Mouse (Mus musculus) kidney, postnatal 0 days (tissue): Measurements from ENCODE around the gene Cnbp. TPM values are rescaled to one million over a fixed set of nuclear protein-coding genes. Genes with fewer than 3 reads are reported as not detected.
A peak's percentile ranks its signal among the peaks of the same experiment; 100 is the strongest.

Source experiments
- ATAC-seq: fragments of 200-750 bp; cut with Nextera tagmentation; replicated peaks from 2 replicates; pipeline ENCODE4 v1.8.0; 2017; ENCODE audit warnings: low read depth, moderate number of reproducible peaks, moderate TSS enrichment, moderate library complexity; ENCODE audit not compliant: low FRiP score
- DNase-seq: peaks from one replicate; pipeline ENCODE4 v3.0.0-alpha.2; 2016; ENCODE audit warnings: low spot score
- H3K27ac ChIP-seq: fragments of 300-500 bp; sonication (generic); 2 replicates; pipeline ENCODE4 v1.5.1; 2014; ENCODE audit warnings: mild to moderate bottlenecking
- H3K27me3 ChIP-seq: fragments of 300-500 bp; sonication (generic); 2 replicates; pipeline ENCODE4 v1.6.1; 2014; ENCODE audit warnings: low read length, mixed read lengths; ENCODE audit not compliant: insufficient read depth
- H3K36me3 ChIP-seq: fragments of 300-500 bp; sonication (generic); 2 replicates; pipeline ENCODE4 v1.6.1; 2014; ENCODE audit warnings: low read length, mixed read lengths; ENCODE audit not compliant: insufficient read depth
- H3K4me1 ChIP-seq: fragments of 300-500 bp; sonication (generic); replicated peaks from 2 replicates; pipeline ENCODE4 v1.6.1; 2014; ENCODE audit warnings: antibody characterized with exemption, low read length, mixed read lengths; ENCODE audit not compliant: insufficient read depth
- H3K4me2 ChIP-seq: fragments of 300-500 bp; sonication (generic); 2 replicates; pipeline ENCODE4 v1.6.1; 2014; ENCODE audit warnings: mild to moderate bottlenecking, low read length, moderate library complexity, mixed read lengths
- H3K4me3 ChIP-seq: fragments of 300-500 bp; sonication (generic); replicated peaks from 2 replicates; pipeline ENCODE4 v1.5.1; 2014; ENCODE audit warnings: low read depth, low read length
- H3K9ac ChIP-seq: fragments of 300-500 bp; sonication (generic); 2 replicates; pipeline ENCODE4 v1.6.1; 2014; ENCODE audit warnings: low read depth, low read length
- H3K9me3 ChIP-seq: fragments of 300-500 bp; sonication (generic); replicated peaks from 2 replicates; pipeline ENCODE4 v1.6.1; 2016; ENCODE audit warnings: low read length, inconsistent platforms, mixed read lengths
- CTCF ChIP-seq: IDR thresholded peaks from 2 replicates; pipeline ENCODE4 v1.5.1; 2016; ENCODE audit warnings: antibody characterized with exemption, low read depth, mild to moderate bottlenecking, moderate library complexity
- WGBS: fragments of 180-500 bp; shearing (Covaris S2); extraction: QIAGEN DNeasy Blood & Tissue Kit; methylation state at CpG from one replicate; pipeline ENCODE4 v1.1.7; 2014; 5-methylcytosine and 5-hydroxymethylcytosine counted together
- polyA plus RNA-seq: library from polyadenylated mRNA; unstranded; fragments of >200 nt; fragmentation: Nextera tagmentation; extraction: Ambion mirVana; gene quantifications from 2 replicates; pipeline ENCODE4 v1.2.1, GENCODE M21; 2015

Cnbp gene
- polyA plus RNA-seq, 1 experiment from 2014 or later, result 881 TPM

- no peak for ATAC-seq
These were observed 46.0 kb downstream of the Cnbp start for GRCm38 (mm10) chr6:87804886-87805285.

GRCm38 (mm10) chr6:87804036-87804435 lies 46.9 kb downstream of the Cnbp start:
- DNase-seq, result no peak
- whole genome bisulfite sequencing, result 70% methylated on average over 1 of the region's 1 CpGs
- no peaks in the 10 kb centered on the region for H3K27me3 ChIP-seq
- H3K4me3 ChIP-seq, result no peak overlapping the region
- H3K9me3 ChIP-seq, result no peaks in the 10 kb centered on the region
- no peaks in the 10 kb centered on the region; the same call in 1 of the 2 replicates for H3K4me1 ChIP-seq
- no peak overlapping the region for H3K4me2 ChIP-seq
- no peak for TF ChIP-seq CTCF
- H3K27ac ChIP-seq, result no peak overlapping the region
- H3K36me3 ChIP-seq, result no peaks in the 10 kb centered on the region
- H3K9ac ChIP-seq, result no peak overlapping the region
- ATAC-seq, result no peak

More at GRCm38 (mm10) chr6:87804886-87805285, 46.0 kb downstream of the Cnbp start:
- Histone ChIP-seq H3K27me3 (no peaks in the 10 kb centered on the region), H3K4me3 (no peak overlapping the region), H3K9ac (no peak overlapping the region), H3K4me1 (peaks cover 5% of the 10 kb centered on the region), H3K27ac (no peak overlapping the region), H3K36me3 (0 out of 2 replicates have a peak, but pooled peaks cover 2% of the 10 kb centered on the region), H3K9me3 (no peaks in the 10 kb centered on the region), H3K4me2 (no peak overlapping the region)
- WGBS, result 57% methylated on average over 7 of the region's 7 CpGs
- no peak for DNase-seq
- TF ChIP-seq CTCF, result no peak

- Histone ChIP-seq H3K27ac (no peak overlapping the region), H3K9ac (no peak overlapping the region), H3K36me3 (no peaks in the 10 kb centered on the region), H3K9me3 (no peaks in the 10 kb centered on the region), H3K27me3 (no peaks in the 10 kb centered on the region), H3K4me3 (no peak overlapping the region), H3K4me1 (0 out of 2 replicates have a peak, but pooled peaks cover 2% of the 10 kb centered on the region), H3K4me2 (no peak overlapping the region)
- TF ChIP-seq CTCF, result no peak
- 82% methylated on average over 7 of the region's 7 CpGs for whole genome bisulfite sequencing
- ATAC-seq, result no peak
- no peak for DNase-seq
These were observed 48.4 kb downstream of the Cnbp start for GRCm38 (mm10) chr6:87802462-87802861.

GRCm38 (mm10) chr6:87799576-87799975 lies 51.3 kb downstream of the Cnbp start:
- no peaks in the 10 kb centered on the region for H3K27me3 ChIP-seq
- no peak overlapping the region for H3K9ac ChIP-seq
- no peak for ATAC-seq
- no peak overlapping the region for H3K4me2 ChIP-seq
- H3K9me3 ChIP-seq, result no peaks in the 10 kb centered on the region
- 0 out of 2 replicates have a peak, but pooled peaks cover 3% of the 10 kb centered on the region for H3K4me1 ChIP-seq
- 93% methylated on average over 6 of the region's 6 CpGs for WGBS
- H3K36me3 ChIP-seq, result no peaks in the 10 kb centered on the region
- no peak for TF ChIP-seq CTCF
- H3K27ac ChIP-seq, result no peak overlapping the region
- H3K4me3 ChIP-seq, result no peak overlapping the region
- DNase-seq, result no peak

- H3K9me3 ChIP-seq, result no peaks in the 10 kb centered on the region
- H3K4me2 ChIP-seq, result no peak overlapping the region
- 0 out of 2 replicates have a peak, but pooled peaks cover 3% of the 10 kb centered on the region for H3K4me1 ChIP-seq
- H3K36me3 ChIP-seq, result peaks cover 6% of the 10 kb centered on the region
- H3K27ac ChIP-seq, result no peak overlapping the region
- WGBS, result 15% methylated on average over 2 of the region's 2 CpGs
- no peaks in the 10 kb centered on the region for H3K27me3 ChIP-seq
- no peak overlapping the region for H3K9ac ChIP-seq
- no peak for TF ChIP-seq CTCF
- H3K4me3 ChIP-seq, result no peak overlapping the region
- ATAC-seq, result no peak; the same call in 1 of the 2 replicates
- peak; percentile 78 for DNase-seq
These were observed 53.6 kb downstream of the Cnbp start for GRCm38 (mm10) chr6:87797321-87797720.

- Histone ChIP-seq H3K4me3 (no peak overlapping the region), H3K36me3 (peaks cover 11% of the 10 kb centered on the region), H3K4me2 (no peak overlapping the region), H3K9me3 (no peaks in the 10 kb centered on the region), H3K4me1 (0 out of 2 replicates have a peak, but pooled peaks cover 3% of the 10 kb centered on the region), H3K27ac (no peak overlapping the region), H3K27me3 (no peaks in the 10 kb centered on the region), H3K9ac (no peak overlapping the region)
- TF ChIP-seq CTCF, result no peak
- ATAC-seq (no peak), DNase-seq (no peak)
- 91% methylated on average over 6 of the region's 6 CpGs for WGBS
These were observed 54.5 kb downstream of the Cnbp start for GRCm38 (mm10) chr6:87796251-87796880.
